Mouse (Mus musculus) forebrain, postnatal 0 days (tissue): Measurements from ENCODE around the gene Nyap1. TPM values are rescaled to one million over a fixed set of nuclear protein-coding genes. Genes with fewer than 3 reads are reported as not detected.
"Not testable (repeated sequence)": the region's sequence is repeated elsewhere in the genome, so short reads cannot be mapped to it uniquely, and the experiment has no call there.

Experiments used
- ATAC-seq: fragments of 200-750 bp; cut with Nextera tagmentation; 2 replicates; pipeline ENCODE4 v1.8.0; 2017; ENCODE audit warnings: mild to moderate bottlenecking, moderate library complexity
- DNase-seq: peaks from one replicate; pipeline ENCODE4 v3.0.0-alpha.2; 2015
- H3K27ac ChIP-seq: fragments of 300-500 bp; sonication (generic); 2 replicates; pipeline ENCODE4 v1.5.1; 2014; ENCODE audit warnings: low read depth, mild to moderate bottlenecking, antibody characterized with exemption, low read length, moderate library complexity, mixed read lengths
- H3K27me3 ChIP-seq: fragments of 300-500 bp; sonication (generic); 2 replicates; pipeline ENCODE4 v1.6.1; 2014; ENCODE audit warnings: mild to moderate bottlenecking, low read length, mixed read lengths; ENCODE audit not compliant: insufficient read depth
- H3K36me3 ChIP-seq: fragments of 300-500 bp; sonication (generic); 2 replicates; pipeline ENCODE4 v1.6.1; 2014; ENCODE audit warnings: mild to moderate bottlenecking, moderate library complexity; ENCODE audit not compliant: insufficient read depth
- H3K4me1 ChIP-seq: fragments of 300-500 bp; sonication (generic); 2 replicates; pipeline ENCODE4 v1.6.1; 2014; ENCODE audit warnings: antibody characterized with exemption; ENCODE audit not compliant: insufficient read depth
- H3K4me2 ChIP-seq: fragments of 300-500 bp; sonication (generic); 2 replicates; pipeline ENCODE4 v1.6.1; 2014; ENCODE audit warnings: low read depth, mild to moderate bottlenecking, moderate library complexity
- H3K4me3 ChIP-seq: fragments of 300-500 bp; sonication (generic); 2 replicates; pipeline ENCODE4 v1.5.1; 2014; ENCODE audit warnings: low read depth, low read length, mixed read lengths
- H3K9ac ChIP-seq: fragments of 300-500 bp; sonication (generic); 2 replicates; pipeline ENCODE4 v1.6.1; 2014; ENCODE audit warnings: mild to moderate bottlenecking
- H3K9me3 ChIP-seq: fragments of 300-500 bp; sonication (generic); 2 replicates; pipeline ENCODE4 v1.6.1; 2016; ENCODE audit warnings: low read length
- CTCF ChIP-seq: sonication (generic); IDR thresholded peaks from 2 replicates; pipeline ENCODE4 v1.5.1; 2016; ENCODE audit warnings: antibody characterized with exemption, control low read depth, low read depth
- WGBS: fragments of 180-500 bp; shearing (Covaris S2); extraction: QIAGEN DNeasy Blood & Tissue Kit; methylation state at CpG from one replicate; pipeline ENCODE4 v1.1.7; 2014; 5-methylcytosine and 5-hydroxymethylcytosine counted together
- polyA plus RNA-seq: library from polyadenylated mRNA; unstranded; fragments of >200 nt; fragmentation: Nextera tagmentation; extraction: Ambion mirVana; gene quantifications from 2 replicates; pipeline ENCODE4 v1.2.1, GENCODE M21; 2015
- total RNA-seq: library from RNA; depleted of rRNA; stranded (reverse); fragments of >200 nt; gene quantifications from 2 replicates; pipeline ENCODE4 v1.2.3, GENCODE M21; 2014

Gene Nyap1
- total and polyA plus RNA-seq, 2 experiments from 2014 or later = 48.9 to 252 TPM

GRCm38 (mm10) chr5:137756106-137756505 is 14.7 kb upstream of the Nyap1 start:
- H3K4me3 ChIP-seq = no peak overlapping the region
- TF ChIP-seq CTCF = no peak
- H3K4me1 ChIP-seq = 0 out of 2 replicates have a peak, but pooled peaks cover 3% of the 10 kb centered on the region
- peaks cover 21% of the 10 kb centered on the region for H3K36me3 ChIP-seq
- H3K27me3 ChIP-seq = no peaks in the 10 kb centered on the region
- WGBS = 31% methylated on average over 3 of the region's 3 CpGs
- H3K4me2 ChIP-seq = no peak overlapping the region
- H3K9ac ChIP-seq = no peak overlapping the region
- DNase-seq (no peak), ATAC-seq (no peak)
- no peak overlapping the region for H3K27ac ChIP-seq
- H3K9me3 ChIP-seq = no peaks in the 10 kb centered on the region

- Histone ChIP-seq H3K9ac (no peak overlapping the region), H3K9me3 (no peaks in the 10 kb centered on the region), H3K27me3 (no peaks in the 10 kb centered on the region), H3K36me3 (peaks cover 24% of the 10 kb centered on the region), H3K4me3 (no peak overlapping the region), H3K27ac (peak overlapping the region; percentile 36; the same call in 1 of the 2 replicates), H3K4me1 (0 out of 2 replicates have a peak, but pooled peaks cover 3% of the 10 kb centered on the region), H3K4me2 (no peak overlapping the region)
- DNase-seq = no peak
- ATAC-seq = no peak
- WGBS = 67% methylated on average over 5 of the region's 5 CpGs
- no peak for TF ChIP-seq CTCF
Observed at GRCm38 (mm10) chr5:137755425-137755824, 14.0 kb upstream of the Nyap1 start.

GRCm38 (mm10) chr5:137753111-137753832 is 11.9 kb upstream of the Nyap1 start:
- Histone ChIP-seq H3K4me3 (no peak overlapping the region), H3K9me3 (no peaks in the 10 kb centered on the region), H3K27me3 (no peaks in the 10 kb centered on the region), H3K9ac (no peak overlapping the region), H3K36me3 (peaks cover 24% of the 10 kb centered on the region), H3K27ac (no peak overlapping the region), H3K4me1 (0 out of 2 replicates have a peak, but pooled peaks cover 3% of the 10 kb centered on the region), H3K4me2 (no peak overlapping the region)
- TF ChIP-seq CTCF = no peak
- ATAC-seq = no peak
- no peak for DNase-seq
- WGBS = 85% methylated on average over 13 of the region's 13 CpGs

GRCm38 (mm10) chr5:137751988-137752387 is 10.6 kb upstream of the Nyap1 start:
- no peaks in the 10 kb centered on the region; the same call in 1 of the 2 replicates for H3K4me1 ChIP-seq
- H3K9ac ChIP-seq = no peak overlapping the region
- no peak overlapping the region for H3K27ac ChIP-seq
- H3K27me3 ChIP-seq = no peaks in the 10 kb centered on the region
- no peak for DNase-seq
- WGBS = 90% methylated on average over 6 of the region's 6 CpGs
- no peak overlapping the region for H3K4me3 ChIP-seq
- peaks cover 24% of the 10 kb centered on the region for H3K36me3 ChIP-seq
- no peak for TF ChIP-seq CTCF
- no peak for ATAC-seq
- H3K9me3 ChIP-seq = no peaks in the 10 kb centered on the region
- no peak overlapping the region for H3K4me2 ChIP-seq

- TF ChIP-seq CTCF = no peak
- no peak for ATAC-seq
Observed at GRCm38 (mm10) chr5:137751221-137751887, 9.9 kb upstream of the Nyap1 start.

GRCm38 (mm10) chr5:137750212-137750611 is 8.8 kb upstream of the Nyap1 start:
- 94% methylated on average over 6 of the region's 8 CpGs for WGBS
- H3K36me3 ChIP-seq = peaks cover 24% of the 10 kb centered on the region
- not testable (repeated sequence) for H3K27ac ChIP-seq, H3K4me2 ChIP-seq, ATAC-seq, H3K4me3 ChIP-seq, H3K27me3 ChIP-seq, H3K4me1 ChIP-seq, H3K9me3 ChIP-seq, DNase-seq, H3K9ac ChIP-seq

More at GRCm38 (mm10) chr5:137751221-137751887, 9.9 kb upstream of the Nyap1 start:
- Histone ChIP-seq H3K27me3 (no peaks in the 10 kb centered on the region), H3K4me1 (peaks cover 3% of the 10 kb centered on the region; the same call in 1 of the 2 replicates), H3K36me3 (peaks cover 24% of the 10 kb centered on the region), H3K27ac (no peak overlapping the region), H3K9me3 (no peaks in the 10 kb centered on the region), H3K4me2 (no peak overlapping the region), H3K9ac (no peak overlapping the region), H3K4me3 (no peak overlapping the region)
- WGBS = 87% methylated on average over 13 of the region's 13 CpGs
- DNase-seq = no peak
